Mouse (Mus musculus) cerebellum, adult 2 months (tissue): Measurements from ENCODE around the gene Rimbp2.

Experiments used
- CTCF ChIP-seq: fragments of 200-500 bp; IDR thresholded peaks from 2 replicates; pipeline ENCODE4 v1.5.1; 2011; ENCODE audit warnings: low read depth, mild to moderate bottlenecking, control low read depth, low read length, moderate library complexity, borderline replicate concordance; ENCODE audit not compliant: insufficient read depth
- POLR2A ChIP-seq: fragments of 200-500 bp; IDR thresholded peaks from 2 replicates; pipeline ENCODE4 v1.6.1; 2011; ENCODE audit warnings: low read length, control low read depth, borderline replicate concordance; ENCODE audit not compliant: insufficient read depth

DNA sequence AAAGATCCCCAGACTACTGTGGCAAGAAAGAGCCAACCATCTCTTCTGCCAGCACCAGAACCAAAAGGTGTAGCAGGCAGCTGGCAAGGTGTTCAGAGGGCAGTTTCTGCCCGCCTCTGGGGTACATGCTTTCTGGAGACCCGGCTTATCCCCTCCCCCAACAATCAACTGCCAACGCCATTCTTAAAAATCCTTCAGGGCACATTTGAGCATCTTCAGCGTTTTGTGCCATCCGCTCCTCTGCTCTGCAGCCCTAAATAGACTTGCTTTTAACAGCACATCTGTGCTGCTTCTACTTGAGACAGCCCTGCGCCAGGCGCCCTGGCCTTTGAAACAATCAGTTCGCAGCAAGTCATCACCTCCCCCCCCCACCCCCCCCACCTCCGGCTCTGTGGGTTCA is 41.7 kb downstream of the Rimbp2 start:
- TF ChIP-seq CTCF (no peak), POLR2A (no peak)
